Mouse (Mus musculus) heart, postnatal 10 days (tissue): Measurements from ENCODE around the gene Zdhhc22. TPM values are rescaled to one million over a fixed set of nuclear protein-coding genes. Genes with fewer than 3 reads are reported as not detected.

ENCODE experiments used
- DNase-seq, 2 experiments: peaks; one replicate each; pipeline ENCODE4 v3.0.0; 2021
- intact Hi-C: fragments of 180-260 bp; cut with DNase I; formaldehyde crosslinking; loops from one replicate; pipeline ENCODE4 v1.15.1; 2025
- total RNA-seq, 2 experiments: library from RNA; stranded (reverse); gene quantifications; 2 replicates each; pipeline ENCODE4 v1.2.3; 2021

The Zdhhc22 gene
- not detected for total RNA-seq

- DNase-seq, result peak; percentile 50 to 56
- intact Hi-C loops, result no loop called here
These were observed at the start of gene Zdhhc22 for GRCm38 (mm10) chr12:86989890-86990754. Zdhhc22 (minus strand) TSS chr12:86990430.

- DNase-seq, result no peak
- intact Hi-C loops, result no loop called here
These were observed 46.4 kb upstream of the Zdhhc22 start for GRCm38 (mm10) chr12:87036631-87037030.

- intact Hi-C loops, result no loop called here
- DNase-seq, result peak; percentile 76 to 81
These were observed 41.0 kb upstream of the Zdhhc22 start for GRCm38 (mm10) chr12:87031163-87031763.

- intact Hi-C loops, result no loop called here
- no peak for DNase-seq
These were observed 39.2 kb upstream of the Zdhhc22 start for GRCm38 (mm10) chr12:87029251-87029976.

- intact Hi-C loops, result no loop called here
- DNase-seq, result no peak
These were observed 37.8 kb upstream of the Zdhhc22 start for GRCm38 (mm10) chr12:87028068-87028467.

- intact Hi-C loops, result no loop called here
- no peak for DNase-seq
These were observed 37.2 kb upstream of the Zdhhc22 start for GRCm38 (mm10) chr12:87027391-87027790.

- intact Hi-C loops, result no loop called here
- no peak for DNase-seq
These were observed 36.6 kb upstream of the Zdhhc22 start for GRCm38 (mm10) chr12:87026871-87027240.

GRCm38 (mm10) chr12:87026109-87026870 is 36.1 kb upstream of the Zdhhc22 start:
- DNase-seq, result peak; percentile 10 to 14
- intact Hi-C loops, result no loop called here

GRCm38 (mm10) chr12:87023456-87023855 is 33.2 kb upstream of the Zdhhc22 start:
- intact Hi-C loops, result no loop called here
- no peak for DNase-seq

- intact Hi-C loops, result no loop called here
- no peak for DNase-seq
These were observed 31.8 kb upstream of the Zdhhc22 start for GRCm38 (mm10) chr12:87022006-87022405.

GRCm38 (mm10) chr12:87021040-87021439 is 30.8 kb upstream of the Zdhhc22 start, which contains the start of gene Tmem63c:
Tmem63c (plus strand) TSS chr12:87021340.
- intact Hi-C loops, result no loop called here
- no peak for DNase-seq

- no peak for DNase-seq
- intact Hi-C loops, result no loop called here
These were observed 28.5 kb upstream of the Zdhhc22 start for GRCm38 (mm10) chr12:87018756-87019155.

GRCm38 (mm10) chr12:87017041-87017440 is 26.8 kb upstream of the Zdhhc22 start:
- intact Hi-C loops, result no loop called here

GRCm38 (mm10) chr12:87004596-87004995 is 14.4 kb upstream of the Zdhhc22 start:
- intact Hi-C loops, result no loop called here
- no peak for DNase-seq

More at GRCm38 (mm10) chr12:87017041-87017440, 26.8 kb upstream of the Zdhhc22 start:
- peak in 1 of 2 experiments; percentile 30 for DNase-seq

GRCm38 (mm10) chr12:87003606-87004005 is 13.4 kb upstream of the Zdhhc22 start:
- DNase-seq, result no peak
- intact Hi-C loops, result no loop called here

- DNase-seq, result no peak
- intact Hi-C loops, result no loop called here
These were observed 12.6 kb upstream of the Zdhhc22 start for GRCm38 (mm10) chr12:87002815-87003214.

GRCm38 (mm10) chr12:87002209-87002608 is 12.0 kb upstream of the Zdhhc22 start:
- DNase-seq, result no peak
- intact Hi-C loops, result no loop called here

GRCm38 (mm10) chr12:87000840-87001176 is 10.6 kb upstream of the Zdhhc22 start:
- DNase-seq, result no peak
- intact Hi-C loops, result loop anchor here (1.0 kb wide), 1 partner anchor 52 kb away; no protein-coding TSS in a partner anchor

- intact Hi-C loops, result loop anchor here (1.0 kb wide), 1 partner anchor 53 kb away; no protein-coding TSS in a partner anchor
- DNase-seq, result peak; percentile 31 to 44
These were observed 10.1 kb upstream of the Zdhhc22 start for GRCm38 (mm10) chr12:87000151-87000839.

- intact Hi-C loops, result loop anchor here (2.0 kb wide), 1 partner anchor 25 kb away; no protein-coding TSS in a partner anchor
- peak; percentile 79 to 87 for DNase-seq
These were observed 9.1 kb upstream of the Zdhhc22 start for GRCm38 (mm10) chr12:86999283-86999820.
